Mouse (Mus musculus): ENCODE results near the gene Mog.

GRCm38 (mm10) chr17:36995448-36995847 lies 27.8 kb downstream of the Mog start:
- TF ChIP-seq CTCF (IDR thresholded peaks at IDR 0.05; ENCODE audit: low read depth) (no peak), EP300 (optimal IDR thresholded peaks at IDR 0.05) (no peak)

All from stomach, postnatal 0 days (tissue).